Mouse (Mus musculus): ENCODE results near the gene Cracr2a.
A peak's percentile ranks its signal among the peaks of the same experiment; 100 is the strongest.

The Cracr2a gene

GRCm38 (mm10) chr6:127692298-127692697 lies 131.2 kb downstream of the Cracr2a start:
- no peak for DNase-seq (ENCODE audit: low spot score in 2 of 2)

DNA sequence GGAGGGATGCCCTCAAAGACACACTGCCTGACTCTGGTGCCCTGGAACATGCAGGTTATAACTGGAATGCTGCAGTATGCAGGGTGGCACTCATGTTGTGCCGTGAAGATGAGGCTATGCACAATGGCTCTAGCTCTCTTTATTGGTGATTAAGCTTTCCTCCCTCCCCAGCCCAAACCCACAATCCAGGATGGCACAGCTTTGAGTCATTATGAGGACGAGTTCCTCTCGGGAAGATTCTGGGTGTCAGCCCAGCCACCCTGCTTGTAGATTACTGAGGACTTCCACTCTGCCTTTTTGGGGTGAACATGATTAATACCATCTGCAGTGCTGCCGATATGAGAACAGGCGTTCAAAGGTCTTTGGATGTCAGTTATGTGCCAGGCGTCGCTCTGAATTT lies 132.5 kb downstream of the Cracr2a start:
- no peak for DNase-seq (ENCODE audit: low spot score in 2 of 2)

- peak in 1 of 2 experiments; percentile 28 for DNase-seq (ENCODE audit: low spot score in 2 of 2)
Measured at GRCm38 (mm10) chr6:127701036-127701783, 140.1 kb downstream of the Cracr2a start.

DNA sequence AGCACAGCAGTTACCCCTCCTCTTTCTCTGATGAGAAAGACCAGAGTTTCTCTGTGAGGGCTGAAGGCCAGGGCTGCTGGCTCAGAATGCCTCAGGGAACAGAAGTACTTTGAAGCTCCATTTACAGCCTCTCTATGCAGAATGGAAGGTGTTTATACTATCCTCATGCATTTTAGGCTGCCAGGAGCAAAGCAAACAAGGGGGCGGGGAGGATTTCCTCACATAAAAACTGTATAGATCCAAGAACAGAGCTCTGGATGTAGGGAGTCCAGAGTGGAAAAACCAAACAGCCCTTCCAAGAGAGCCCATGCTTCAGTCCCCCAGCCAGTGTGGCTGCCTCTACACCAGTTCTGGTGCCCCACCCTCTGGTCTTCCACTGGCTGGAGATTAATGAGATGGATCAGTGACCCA lies 147.1 kb downstream of the Cracr2a start:
- DNase-seq (ENCODE audit: low spot score in 2 of 2), result no peak

- DNase-seq (ENCODE audit: low spot score in 2 of 2), result no peak
Measured at GRCm38 (mm10) chr6:127714906-127715305, 153.8 kb downstream of the Cracr2a start.

GRCm38 (mm10) chr6:127715428-127715827 lies 154.3 kb downstream of the Cracr2a start:
- no peak for DNase-seq (ENCODE audit: low spot score in 2 of 2)

DNA sequence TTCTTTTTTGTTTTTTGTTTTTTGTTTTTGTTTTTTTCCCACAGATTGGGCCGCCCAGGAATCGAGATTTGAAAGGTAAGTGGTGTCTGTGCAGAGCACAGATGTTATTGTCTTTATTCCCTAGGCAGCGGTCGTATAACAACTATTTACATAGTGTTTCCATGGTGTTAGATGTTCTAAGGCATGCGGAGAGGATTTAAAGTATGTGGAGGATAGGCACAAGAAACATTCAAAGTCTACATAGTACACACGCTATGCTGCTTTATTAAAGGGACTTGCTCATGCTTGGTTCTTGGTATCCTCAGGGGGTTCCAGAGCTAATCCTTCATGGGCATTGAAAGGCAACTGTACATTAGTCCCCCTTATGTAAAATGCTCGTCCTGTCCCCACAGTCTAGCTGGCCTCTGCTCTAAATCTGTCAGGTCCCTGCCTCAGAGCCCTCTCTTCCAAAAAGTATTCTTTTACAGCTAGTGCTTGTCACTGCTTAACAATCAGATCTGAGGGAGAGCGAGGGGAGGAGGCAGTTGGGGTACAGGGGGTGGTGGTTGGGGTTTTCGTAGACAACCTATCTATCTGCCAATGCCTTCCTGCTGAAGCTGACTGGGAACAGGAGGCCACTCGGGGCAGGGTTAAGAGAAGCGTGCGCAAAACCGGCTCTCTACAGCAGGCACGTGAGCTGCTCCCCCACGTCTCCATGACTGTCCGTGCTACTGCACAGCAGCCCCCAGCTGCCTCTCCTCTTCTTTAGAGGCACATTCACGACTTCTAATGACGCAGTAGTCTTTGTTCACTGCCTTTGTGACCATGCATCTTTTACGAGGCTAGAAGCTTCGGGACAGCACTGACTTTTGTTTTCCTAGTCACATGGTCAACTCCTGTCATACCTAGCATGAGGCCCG lies 156.3 kb downstream of the Cracr2a start:
- no peak for DNase-seq (ENCODE audit: low spot score in 2 of 2)

GRCm38 (mm10) chr6:127719875-127720274 lies 158.7 kb downstream of the Cracr2a start:
- no peak for DNase-seq (ENCODE audit: low spot score in 2 of 2)

DNA sequence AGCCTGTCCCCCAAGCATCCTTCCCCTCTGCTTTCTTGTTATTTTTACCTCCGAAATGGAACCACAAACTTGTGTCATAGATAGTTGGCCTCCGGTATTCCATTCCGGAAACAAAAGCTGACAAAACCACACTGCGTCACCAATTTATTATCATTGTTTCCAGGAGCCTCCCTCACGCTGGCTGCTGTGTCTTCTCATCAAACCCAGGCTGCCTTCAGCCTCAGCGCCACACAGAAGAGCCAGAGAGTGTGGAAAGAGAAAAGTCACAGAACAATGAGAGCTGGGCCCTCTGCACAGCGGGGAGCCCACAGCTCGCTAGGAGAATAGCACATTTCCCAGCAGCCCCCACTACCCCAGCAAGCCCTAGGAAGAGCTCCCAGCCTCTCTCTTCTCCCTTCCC lies 162.0 kb downstream of the Cracr2a start:
- no peak for DNase-seq (ENCODE audit: low spot score in 2 of 2)

Measured in cerebellum, postnatal 4 days (tissue).